Mouse (Mus musculus) heart, postnatal 0 days (tissue): Measurements from ENCODE around the gene Cldn13.

Experiments used
- CTCF ChIP-seq: IDR thresholded peaks from 2 replicates; pipeline ENCODE4 v1.5.1; 2016; ENCODE audit warnings: antibody characterized with exemption, control low read depth, low read depth
- EP300 ChIP-seq: IDR thresholded peaks from 2 replicates; pipeline ENCODE4 v1.6.1; 2016; ENCODE audit warnings: antibody characterized with exemption, low read depth

DNA sequence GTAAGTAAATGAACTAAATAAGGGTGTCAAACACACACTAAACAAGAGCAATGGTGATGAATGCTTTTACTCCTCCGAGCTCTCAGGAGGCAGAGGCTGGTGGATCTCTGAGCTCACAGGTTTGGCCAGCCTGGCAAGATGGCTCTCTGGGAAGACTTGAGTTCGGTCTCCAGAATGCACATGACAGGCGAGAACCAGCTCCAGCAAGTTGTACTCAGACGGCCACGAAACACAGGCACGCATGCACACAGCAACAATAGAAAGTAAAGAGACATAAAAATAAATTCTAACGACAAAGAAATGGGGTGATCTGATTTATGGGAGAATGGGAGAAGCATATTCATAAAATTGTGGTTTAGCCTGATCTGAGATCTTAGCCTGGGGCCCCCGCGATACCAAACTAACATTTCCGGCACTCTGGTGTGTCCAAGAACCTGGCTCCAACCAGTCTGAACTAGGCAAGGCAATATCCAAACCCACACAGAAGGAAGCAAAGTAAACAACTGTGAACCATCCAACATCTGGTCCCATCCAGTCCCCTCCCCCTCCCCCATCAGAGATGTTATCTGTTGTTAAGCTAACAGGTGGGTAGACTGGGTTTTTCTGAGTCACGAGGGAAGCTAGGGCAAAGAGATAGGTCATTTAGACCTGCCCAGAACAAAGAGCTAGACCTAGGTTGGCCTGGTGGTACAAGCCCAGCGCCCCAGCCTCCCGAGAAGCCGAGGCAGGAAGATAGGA is 26.3 kb upstream of the Cldn13 start:
- no peak for TF ChIP-seq CTCF
- no peak for TF ChIP-seq EP300
